Mouse (Mus musculus) A20 (cell line): ENCODE data around the gene Eid3.

Source experiments
- DNase-seq: peaks from one replicate; pipeline ENCODE4 v3.0.0-alpha.2; 2011; ENCODE audit warnings: low read depth, low spot score

Eid3 gene

GRCm38 (mm10) chr10:82910198-82910597 is 43.8 kb downstream of the Eid3 start:
- peak; percentile 65 for DNase-seq

- DNase-seq: no peak
Observed at GRCm38 (mm10) chr10:82913238-82913637, 46.8 kb downstream of the Eid3 start.

DNA sequence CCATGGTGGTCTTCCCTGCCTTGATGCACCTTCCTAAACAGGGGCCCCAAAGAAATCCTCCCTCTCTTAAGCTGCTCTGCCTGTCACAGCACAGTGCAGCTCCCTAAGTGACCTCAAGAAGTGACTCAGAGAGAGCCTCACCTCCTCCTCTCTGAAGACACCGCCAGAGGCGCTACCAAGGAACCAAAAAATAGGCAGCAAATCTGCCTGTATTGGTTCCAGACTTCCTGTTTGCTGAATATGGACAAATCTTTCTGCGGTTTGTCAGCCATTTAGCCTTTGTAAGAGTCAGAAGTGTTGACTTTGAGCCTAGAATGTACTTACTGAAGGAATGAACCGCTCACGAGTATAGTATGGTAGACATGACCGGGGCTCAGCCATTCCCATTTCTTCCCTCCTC is 47.3 kb downstream of the Eid3 start:
- DNase-seq: no peak
